Mouse (Mus musculus): ENCODE data around the gene Pdpk1. TPM values are rescaled to one million over a fixed set of nuclear protein-coding genes. Genes with fewer than 3 reads are reported as not detected.

Gene Pdpk1
- polyA plus RNA-seq, 1 experiment = 3.7 TPM

DNA sequence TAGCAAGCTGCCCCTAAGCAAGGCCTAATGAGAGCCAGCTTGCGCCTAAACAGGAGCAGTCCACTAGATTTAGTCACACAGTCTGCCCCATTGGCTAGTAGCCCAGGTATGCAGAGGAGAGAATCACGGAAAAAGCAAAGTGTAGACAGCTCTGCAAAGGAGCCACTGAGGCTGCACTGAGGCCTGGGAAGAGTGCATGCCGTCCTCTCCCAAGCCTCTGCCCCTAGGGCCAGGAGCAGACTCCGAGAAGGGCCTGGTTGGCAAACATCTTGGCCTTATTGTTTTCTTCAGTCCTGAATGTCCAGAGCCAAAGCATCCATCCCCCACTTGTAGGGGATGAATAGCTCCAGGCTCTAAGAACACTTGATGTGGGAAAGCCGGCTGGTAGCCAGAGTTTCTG, 82.5 kb downstream of the Pdpk1 start:
- TF ChIP-seq TAL1 (IDR thresholded peaks at IDR 0.05; ENCODE audit: low read length) (no peak), GATA1 (IDR thresholded peaks at IDR 0.05; ENCODE audit: low read length) (no peak)
- Histone ChIP-seq H3K27me3 (ENCODE audit: control insufficient read depth) (no peaks in the 10 kb centered on the region), H3K36me3 (ENCODE audit: control insufficient read depth) (peaks cover 32% of the 10 kb centered on the region), H3K9me3 (ENCODE audit: control insufficient read depth, low read length) (no peaks in the 10 kb centered on the region), H3K4me3 (replicated peaks) (no peak overlapping the region), H3K4me1 (ENCODE audit: control insufficient read depth) (peaks cover 15% of the 10 kb centered on the region)

DNA sequence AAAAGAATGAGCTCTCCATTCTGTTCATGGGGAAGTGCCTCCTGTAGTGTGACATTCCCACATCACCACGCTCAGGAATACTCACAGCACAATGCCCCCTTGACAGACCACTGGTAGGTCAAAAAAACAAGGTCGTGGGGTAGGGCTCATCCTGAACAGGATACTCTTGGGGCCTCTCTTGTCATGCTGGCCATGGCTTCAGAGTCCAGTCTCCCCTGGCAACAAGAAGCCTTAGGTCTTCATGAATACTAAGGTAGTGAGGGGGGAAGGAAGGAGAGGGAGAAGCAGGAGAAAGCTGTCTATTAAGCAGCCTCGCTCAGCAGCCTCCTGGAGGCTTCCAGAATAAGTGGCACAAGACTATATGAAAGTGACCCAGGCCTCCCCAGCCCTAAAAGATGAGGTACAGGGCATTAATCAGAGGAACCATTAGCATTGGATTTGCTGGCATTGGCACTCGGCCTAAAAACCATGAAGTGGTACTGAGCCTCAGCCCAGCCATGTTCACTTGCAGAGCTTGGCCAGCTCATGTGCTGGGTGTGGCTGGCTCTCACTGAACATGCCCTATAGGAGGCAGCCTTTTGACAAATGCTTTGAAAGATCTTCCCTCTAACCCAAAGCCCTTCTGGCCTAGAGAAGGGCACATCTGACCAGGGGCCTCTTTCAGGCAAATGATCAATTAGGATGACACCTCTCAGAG, 88.1 kb downstream of the Pdpk1 start:
- H3K4me3 ChIP-seq (replicated peaks) = no peak overlapping the region
- TF ChIP-seq GATA1 (IDR thresholded peaks at IDR 0.05; ENCODE audit: low read length) (no peak), TAL1 (IDR thresholded peaks at IDR 0.05; ENCODE audit: low read length) (no peak)
- no peaks in the 10 kb centered on the region for H3K9me3 ChIP-seq (ENCODE audit: control insufficient read depth, low read length)
- H3K4me1 ChIP-seq (ENCODE audit: control insufficient read depth) = peaks cover 6% of the 10 kb centered on the region
- H3K27me3 ChIP-seq (ENCODE audit: control insufficient read depth) = no peaks in the 10 kb centered on the region
- peaks cover 54% of the 10 kb centered on the region for H3K36me3 ChIP-seq (ENCODE audit: control insufficient read depth)

DNA sequence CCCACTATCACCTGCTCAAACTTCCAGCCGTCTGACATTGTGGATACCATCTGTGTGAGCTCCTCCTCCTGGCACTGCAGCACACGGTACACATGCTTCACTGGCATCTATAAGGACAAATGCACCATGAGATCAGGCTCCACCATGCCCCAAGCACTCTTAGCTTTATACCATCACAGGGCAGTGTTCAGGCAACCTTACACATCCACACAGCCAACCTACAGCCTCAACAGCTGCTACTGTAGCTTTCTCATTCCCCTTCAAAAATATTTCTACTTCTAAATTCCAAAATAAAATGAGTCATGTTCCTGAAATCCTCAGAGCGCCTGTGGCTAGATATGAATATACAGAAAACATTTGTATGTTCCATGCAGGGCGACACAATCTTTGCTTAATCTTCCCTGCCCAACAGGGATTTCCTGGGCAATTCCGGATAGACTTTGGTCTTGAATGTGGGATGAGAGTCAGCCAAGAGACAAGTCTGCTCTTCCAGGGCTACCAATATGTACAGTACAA, 92.9 kb downstream of the Pdpk1 start:
- peaks cover 6% of the 10 kb centered on the region for H3K4me1 ChIP-seq (ENCODE audit: control insufficient read depth)
- no peaks in the 10 kb centered on the region for H3K27me3 ChIP-seq (ENCODE audit: control insufficient read depth)
- TF ChIP-seq GATA1 (IDR thresholded peaks at IDR 0.05; ENCODE audit: low read length) (no peak), TAL1 (IDR thresholded peaks at IDR 0.05; ENCODE audit: low read length) (no peak)
- no peak overlapping the region for H3K4me3 ChIP-seq (replicated peaks)
- H3K36me3 ChIP-seq (ENCODE audit: control insufficient read depth) = peaks cover 79% of the 10 kb centered on the region
- H3K9me3 ChIP-seq (ENCODE audit: control insufficient read depth, low read length) = no peaks in the 10 kb centered on the region

GRCm38 (mm10) chr17:24056636-24057625, 93.8 kb downstream of the Pdpk1 start:
- TF ChIP-seq TAL1 (IDR thresholded peaks at IDR 0.05; ENCODE audit: low read length) (no peak), GATA1 (IDR thresholded peaks at IDR 0.05; ENCODE audit: low read length) (no peak)
- H3K9me3 ChIP-seq (ENCODE audit: control insufficient read depth, low read length) = no peaks in the 10 kb centered on the region
- no peak overlapping the region for H3K4me3 ChIP-seq (replicated peaks)
- peaks cover 6% of the 10 kb centered on the region for H3K4me1 ChIP-seq (ENCODE audit: control insufficient read depth)
- H3K36me3 ChIP-seq (ENCODE audit: control insufficient read depth) = peaks cover 85% of the 10 kb centered on the region
- no peaks in the 10 kb centered on the region for H3K27me3 ChIP-seq (ENCODE audit: control insufficient read depth)

- no peaks in the 10 kb centered on the region for H3K9me3 ChIP-seq (ENCODE audit: control insufficient read depth, low read length)
- no peaks in the 10 kb centered on the region for H3K27me3 ChIP-seq (ENCODE audit: control insufficient read depth)
- H3K4me3 ChIP-seq (replicated peaks) = no peak overlapping the region
- TF ChIP-seq TAL1 (IDR thresholded peaks at IDR 0.05; ENCODE audit: low read length) (no peak), GATA1 (IDR thresholded peaks at IDR 0.05; ENCODE audit: low read length) (no peak)
- H3K36me3 ChIP-seq (ENCODE audit: control insufficient read depth) = peaks cover 61% of the 10 kb centered on the region
- H3K4me1 ChIP-seq (ENCODE audit: control insufficient read depth) = no peaks in the 10 kb centered on the region
Observed at GRCm38 (mm10) chr17:24049008-24049407, 101.7 kb downstream of the Pdpk1 start.

- H3K36me3 ChIP-seq (ENCODE audit: control insufficient read depth) = peaks cover 52% of the 10 kb centered on the region
Observed at GRCm38 (mm10) chr17:24048053-24048452, 102.7 kb downstream of the Pdpk1 start.

GRCm38 (mm10) chr17:24046026-24046425, 104.7 kb downstream of the Pdpk1 start:
- H3K9me3 ChIP-seq (ENCODE audit: control insufficient read depth, low read length) = no peaks in the 10 kb centered on the region
- no peak overlapping the region for H3K4me3 ChIP-seq (replicated peaks)
- H3K36me3 ChIP-seq (ENCODE audit: control insufficient read depth) = peaks cover 36% of the 10 kb centered on the region
- no peaks in the 10 kb centered on the region for H3K27me3 ChIP-seq (ENCODE audit: control insufficient read depth)
- TF ChIP-seq TAL1 (IDR thresholded peaks at IDR 0.05; ENCODE audit: low read length) = no peak
- no peaks in the 10 kb centered on the region for H3K4me1 ChIP-seq (ENCODE audit: control insufficient read depth)

More at GRCm38 (mm10) chr17:24048053-24048452, 102.7 kb downstream of the Pdpk1 start:
- no peaks in the 10 kb centered on the region for H3K27me3 ChIP-seq (ENCODE audit: control insufficient read depth)
- TF ChIP-seq GATA1 (IDR thresholded peaks at IDR 0.05; ENCODE audit: low read length) = no peak
- TF ChIP-seq TAL1 (IDR thresholded peaks at IDR 0.05; ENCODE audit: low read length) = no peak
- H3K4me3 ChIP-seq (replicated peaks) = no peak overlapping the region
- no peaks in the 10 kb centered on the region for H3K9me3 ChIP-seq (ENCODE audit: control insufficient read depth, low read length)
- no peaks in the 10 kb centered on the region for H3K4me1 ChIP-seq (ENCODE audit: control insufficient read depth)

DNA sequence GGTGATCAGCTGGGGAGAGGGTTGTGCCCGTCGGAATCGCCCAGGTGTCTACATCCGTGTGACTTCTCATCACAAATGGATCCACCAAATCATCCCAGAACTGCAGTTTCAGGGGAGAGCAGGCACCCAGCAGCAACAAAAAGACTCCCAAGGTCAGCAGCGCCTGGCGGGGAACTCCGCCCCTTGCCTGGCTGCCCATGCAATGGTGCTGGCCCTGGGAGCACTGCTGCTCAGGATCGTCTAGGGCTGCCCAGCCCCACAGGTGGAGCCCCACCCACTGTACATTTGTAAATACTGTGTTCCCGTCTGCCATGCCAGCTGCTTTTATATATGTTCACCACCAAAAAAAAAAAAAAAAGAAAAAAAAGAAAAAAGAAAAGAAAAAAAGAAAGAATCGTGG, 105.1 kb downstream of the Pdpk1 start:
- Histone ChIP-seq H3K36me3 (ENCODE audit: control insufficient read depth) (peaks cover 32% of the 10 kb centered on the region), H3K27me3 (ENCODE audit: control insufficient read depth) (no peaks in the 10 kb centered on the region), H3K4me3 (replicated peaks) (no peak overlapping the region), H3K4me1 (ENCODE audit: control insufficient read depth) (no peaks in the 10 kb centered on the region), H3K9me3 (ENCODE audit: control insufficient read depth, low read length) (no peaks in the 10 kb centered on the region)
- TF ChIP-seq GATA1 (IDR thresholded peaks at IDR 0.05; ENCODE audit: low read length) = no peak
- TF ChIP-seq TAL1 (IDR thresholded peaks at IDR 0.05; ENCODE audit: low read length) = no peak

DNA sequence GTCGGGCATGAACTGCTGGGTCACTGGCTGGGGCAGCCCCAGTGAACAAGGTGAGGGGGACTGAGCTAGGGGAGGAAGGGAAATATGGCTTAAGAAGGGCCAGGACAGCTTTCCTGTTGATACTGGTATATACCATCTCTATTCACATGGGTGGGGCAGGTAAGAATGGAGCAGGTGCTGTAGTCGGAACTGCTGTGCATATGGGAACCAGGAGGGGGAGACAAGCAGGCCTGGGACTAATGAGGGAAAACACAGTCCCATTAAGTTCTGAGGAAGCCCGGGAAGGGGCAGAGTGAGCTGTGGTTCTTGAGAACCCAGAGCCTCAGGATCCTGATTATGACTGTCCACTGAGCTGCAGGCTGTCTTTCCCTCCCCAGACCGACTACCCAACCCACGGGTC, 106.2 kb downstream of the Pdpk1 start:
- H3K36me3 ChIP-seq (ENCODE audit: control insufficient read depth) = peaks cover 24% of the 10 kb centered on the region
- no peaks in the 10 kb centered on the region for H3K4me1 ChIP-seq (ENCODE audit: control insufficient read depth)
- peaks cover 5% of the 10 kb centered on the region; the same call in 1 of the 2 replicates for H3K9me3 ChIP-seq (ENCODE audit: control insufficient read depth, low read length)
- TF ChIP-seq TAL1 (IDR thresholded peaks at IDR 0.05; ENCODE audit: low read length) (no peak), GATA1 (IDR thresholded peaks at IDR 0.05; ENCODE audit: low read length) (no peak)
- no peak overlapping the region for H3K4me3 ChIP-seq (replicated peaks)
- no peaks in the 10 kb centered on the region for H3K27me3 ChIP-seq (ENCODE audit: control insufficient read depth)

Data from erythroblast, embryonic 14.5 days (primary cell).